Mouse (Mus musculus) ES-E14 (cell line): Measurements from ENCODE around the gene Stpg2. TPM values are rescaled to one million over a fixed set of nuclear protein-coding genes. Genes with fewer than 3 reads are reported as not detected.
"Not testable (repeated sequence)": the region's sequence is repeated elsewhere in the genome, so short reads cannot be mapped to it uniquely, and the experiment has no call there.

Experiments
- DNase-seq: peaks from one replicate; pipeline ENCODE4 v3.0.0-alpha.2; 2013; ENCODE audit warnings: low read depth, low spot score
- H3K27ac ChIP-seq: 2 replicates; pipeline ENCODE4 v1.5.1; 2012; ENCODE audit warnings: low read depth, mild to moderate bottlenecking, low read length, moderate library complexity, mixed read lengths; ENCODE audit not compliant: poor library complexity, insufficient read depth, severe bottlenecking
- H3K36me3 ChIP-seq: 2 replicates; pipeline ENCODE4 v1.6.1; 2012; ENCODE audit warnings: mild to moderate bottlenecking, low read length, moderate library complexity, mixed read lengths; ENCODE audit not compliant: control insufficient read depth, poor library complexity, insufficient read depth, severe bottlenecking
- H3K4me1 ChIP-seq, 2 experiments: fragments of 150-350 bp in 1 of 2; sonication (generic) in 1 of 2; 2 replicates each; pipeline ENCODE4 v1.6.1; 2012; ENCODE audit warnings: low read length in 2 of 2, mild to moderate bottlenecking in 1 of 2, mixed read lengths in 1 of 2; ENCODE audit not compliant: control insufficient read depth in 2 of 2, insufficient read depth in 2 of 2, poor library complexity in 1 of 2
- H3K4me3 ChIP-seq, 2 experiments: fragments of 150-350 bp in 1 of 2; sonication (generic) in 1 of 2; 2 replicates each; pipeline ENCODE4 v1.5.1; 2012; ENCODE audit warnings: low read length in 2 of 2, low read depth in 1 of 2, mild to moderate bottlenecking in 1 of 2, mixed read lengths in 1 of 2; ENCODE audit not compliant: insufficient read depth in 1 of 2, poor library complexity in 1 of 2, severe bottlenecking in 1 of 2
- H3K9ac ChIP-seq: 2 replicates; pipeline ENCODE4 v1.6.1; 2012; ENCODE audit warnings: low read depth, mild to moderate bottlenecking, low read length, mixed read lengths; ENCODE audit not compliant: poor library complexity, insufficient read depth, severe bottlenecking
- H3K9me3 ChIP-seq: fragments of 150-350 bp; sonication (generic); 2 replicates; pipeline ENCODE4 v1.6.1; 2012; ENCODE audit warnings: low read depth, mild to moderate bottlenecking, low read length; ENCODE audit not compliant: control insufficient read depth, insufficient read depth
- CHD2 ChIP-seq: IDR thresholded peaks from 2 replicates; pipeline ENCODE4 v1.6.1; 2014; ENCODE audit warnings: mild to moderate bottlenecking, low read depth, low read length, inconsistent platforms
- HCFC1 ChIP-seq: IDR thresholded peaks from 2 replicates; pipeline ENCODE4 v1.6.1; 2012; ENCODE audit warnings: low read length, inconsistent platforms, borderline replicate concordance; ENCODE audit not compliant: insufficient read depth
- MAFK ChIP-seq: IDR thresholded peaks from 2 replicates; pipeline ENCODE4 v1.6.1; 2014; ENCODE audit warnings: mild to moderate bottlenecking, low read depth, low read length, inconsistent platforms; ENCODE audit not compliant: insufficient read depth
- ZC3H11A ChIP-seq: IDR thresholded peaks from 2 replicates; pipeline ENCODE4 v1.6.1; 2012; ENCODE audit warnings: low read depth, mild to moderate bottlenecking, inconsistent platforms, low read length, borderline replicate concordance
- ZNF384 ChIP-seq: IDR thresholded peaks from 2 replicates; pipeline ENCODE4 v1.6.1; 2012; ENCODE audit warnings: low read depth, low read length, inconsistent platforms
- in situ Hi-C, 2 experiments: fragments of 600-800 bp; cut with MboI; formaldehyde crosslinking; loops; one replicate each; pipeline ENCODE4 v1.15.1; 2025; ENCODE audit warnings: low sequenced_read_pairs in 2 of 2, inconsistent platforms in 1 of 2; ENCODE audit not compliant: unreplicated experiment in 2 of 2
- total RNA-seq: library from RNA; depleted of rRNA; stranded (reverse); fragments of 300-350 nt; gene quantifications from 2 replicates; pipeline ENCODE4 v1.2.3, GENCODE M21; 2012

Gene Stpg2
- total RNA-seq, 1 experiment = not detected

DNA sequence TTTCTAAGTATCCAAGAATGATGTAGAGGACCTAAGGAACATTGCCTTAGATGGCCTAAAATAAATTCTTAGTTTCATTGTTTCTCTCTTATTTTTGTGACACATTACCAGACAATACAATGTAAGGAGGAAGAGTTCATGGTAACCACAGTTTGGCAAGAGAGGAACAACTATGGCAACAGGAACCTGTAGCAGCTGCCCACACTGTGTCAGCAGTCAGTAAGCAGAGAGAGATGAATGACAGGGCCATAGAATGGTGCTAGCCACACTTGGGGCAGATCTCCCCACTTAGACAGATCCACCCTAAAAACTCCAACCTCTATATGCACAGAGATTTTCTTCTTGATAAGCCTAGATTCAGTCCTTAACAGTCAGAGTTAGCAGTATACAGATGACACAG, 456.7 kb downstream of the Stpg2 start:
- Histone ChIP-seq H3K27ac (no peak overlapping the region), H3K9ac (no peak overlapping the region), H3K4me1 (no peaks in the 10 kb centered on the region), H3K36me3 (no peaks in the 10 kb centered on the region), H3K4me3 (no peak overlapping the region), H3K9me3 (no peaks in the 10 kb centered on the region)
- no peak for DNase-seq
- in situ Hi-C loops = no loop called here
- TF ChIP-seq ZNF384 (no peak), HCFC1 (no peak), MAFK (no peak), CHD2 (no peak), ZC3H11A (no peak)

DNA sequence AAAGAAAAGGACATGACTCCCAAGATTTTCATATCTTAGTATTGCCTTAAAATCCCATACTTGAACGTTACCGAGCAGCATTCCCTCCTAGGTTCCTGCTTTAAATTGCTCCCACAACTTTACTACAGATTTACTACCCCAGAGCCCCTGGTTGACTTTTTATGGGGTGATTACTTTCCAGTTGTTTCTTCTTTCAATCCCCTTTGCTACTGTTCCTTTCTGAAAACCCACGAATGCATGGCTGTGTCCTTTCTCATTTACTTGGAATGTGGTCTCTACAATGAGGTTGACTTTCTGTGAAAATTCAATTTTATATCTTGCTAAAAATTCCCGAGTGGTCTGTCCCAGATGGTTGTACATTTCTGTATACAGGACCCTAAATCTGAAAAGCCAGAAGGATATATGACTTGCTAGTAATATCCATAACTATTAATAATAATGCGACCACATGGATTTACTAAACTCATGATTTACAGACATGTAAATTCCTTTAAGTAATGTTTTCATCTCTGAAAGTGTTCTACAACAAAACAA, 458.3 kb downstream of the Stpg2 start:
- Histone ChIP-seq H3K9me3 (no peaks in the 10 kb centered on the region), H3K36me3 (no peaks in the 10 kb centered on the region), H3K4me1 (no peaks in the 10 kb centered on the region), H3K9ac (no peak overlapping the region), H3K4me3 (no peak overlapping the region), H3K27ac (no peak overlapping the region)
- TF ChIP-seq CHD2 = no peak
- TF ChIP-seq HCFC1 = no peak
- no peak for TF ChIP-seq ZC3H11A
- in situ Hi-C loops = no loop called here
- no peak for DNase-seq

DNA sequence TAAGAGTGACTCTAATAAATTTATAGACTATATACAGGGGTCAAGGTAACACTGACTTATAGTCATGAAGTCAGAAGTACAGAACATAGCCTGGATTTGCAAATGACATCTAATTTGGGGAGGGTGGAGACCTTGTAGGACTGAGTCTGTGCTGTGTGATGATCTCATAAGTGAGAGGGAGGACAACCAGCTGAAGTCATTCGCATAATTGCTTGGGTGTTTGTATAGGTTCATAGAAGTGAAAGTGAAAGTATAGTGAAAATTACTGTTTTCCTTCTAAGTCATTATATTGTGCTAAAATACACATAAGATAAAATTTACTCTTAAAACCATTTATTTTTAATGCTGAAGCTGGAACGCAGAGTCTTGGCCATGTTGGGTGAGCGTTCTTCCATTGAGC, 459.6 kb downstream of the Stpg2 start:
- no peaks in the 10 kb centered on the region for H3K4me1 ChIP-seq
- no peak overlapping the region for H3K4me3 ChIP-seq
- no peaks in the 10 kb centered on the region for H3K36me3 ChIP-seq
- no peak overlapping the region for H3K9ac ChIP-seq
- no peak for TF ChIP-seq MAFK
- no peak for TF ChIP-seq CHD2
- no peak for TF ChIP-seq HCFC1
- no peak overlapping the region for H3K27ac ChIP-seq
- DNase-seq = no peak
- in situ Hi-C loops = no loop called here
- H3K9me3 ChIP-seq = no peaks in the 10 kb centered on the region

DNA sequence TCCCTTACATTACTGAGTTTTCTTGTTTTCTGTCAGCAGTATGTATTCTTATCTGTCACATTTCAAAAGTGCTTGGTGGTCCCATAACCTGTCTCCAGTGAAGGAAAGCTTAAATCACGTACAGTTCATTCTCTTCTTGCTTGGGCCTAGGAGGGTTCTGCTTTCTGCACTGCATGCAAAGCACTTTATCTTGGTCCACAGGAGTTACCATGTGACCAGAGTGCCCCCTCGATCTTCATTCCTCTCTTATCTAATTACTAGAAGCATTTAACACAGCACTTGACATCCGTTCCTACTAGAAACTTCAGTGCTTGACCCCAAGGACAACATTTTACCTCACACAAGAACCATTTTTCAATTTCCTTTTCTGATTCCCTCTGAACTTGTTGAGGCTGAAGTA, 470.7 kb downstream of the Stpg2 start:
- no peak overlapping the region for H3K4me3 ChIP-seq
- no peak overlapping the region for H3K9ac ChIP-seq
- in situ Hi-C loops = no loop called here
- no peak for TF ChIP-seq MAFK
- no peak for TF ChIP-seq ZC3H11A
- TF ChIP-seq ZNF384 = no peak
- no peak for TF ChIP-seq HCFC1
- TF ChIP-seq CHD2 = no peak
- no peak overlapping the region for H3K27ac ChIP-seq
- no peaks in the 10 kb centered on the region for H3K9me3 ChIP-seq
- H3K4me1 ChIP-seq = no peaks in the 10 kb centered on the region
- no peak for DNase-seq
- H3K36me3 ChIP-seq = no peaks in the 10 kb centered on the region

DNA sequence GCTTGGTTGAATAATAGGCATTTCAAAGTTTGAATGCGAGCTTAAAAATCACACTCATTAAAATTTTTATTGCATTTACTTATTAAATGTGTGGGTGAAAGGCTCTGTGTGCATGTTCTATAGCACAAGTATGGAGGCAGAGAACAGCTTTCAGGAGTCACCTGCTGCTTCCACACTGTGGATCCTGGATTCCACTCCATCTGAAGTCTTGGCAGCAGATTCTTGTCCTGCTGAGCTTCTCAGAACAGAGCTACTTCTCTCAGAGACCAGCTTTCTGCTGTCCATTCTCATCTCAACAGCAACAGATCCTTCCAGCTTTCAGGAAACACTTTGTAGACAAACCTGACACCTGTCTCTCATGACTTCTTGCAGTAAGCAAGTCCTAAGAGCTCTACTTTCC, 471.2 kb downstream of the Stpg2 start:
- Histone ChIP-seq H3K9ac (no peak overlapping the region), H3K4me1 (no peaks in the 10 kb centered on the region), H3K36me3 (no peaks in the 10 kb centered on the region), H3K4me3 (no peak overlapping the region), H3K27ac (no peak overlapping the region), H3K9me3 (no peaks in the 10 kb centered on the region)
- no peak for DNase-seq
- no peak for TF ChIP-seq CHD2
- no peak for TF ChIP-seq HCFC1
- no peak for TF ChIP-seq ZNF384
- no peak for TF ChIP-seq ZC3H11A
- no peak for TF ChIP-seq MAFK
- in situ Hi-C loops = no loop called here

DNA sequence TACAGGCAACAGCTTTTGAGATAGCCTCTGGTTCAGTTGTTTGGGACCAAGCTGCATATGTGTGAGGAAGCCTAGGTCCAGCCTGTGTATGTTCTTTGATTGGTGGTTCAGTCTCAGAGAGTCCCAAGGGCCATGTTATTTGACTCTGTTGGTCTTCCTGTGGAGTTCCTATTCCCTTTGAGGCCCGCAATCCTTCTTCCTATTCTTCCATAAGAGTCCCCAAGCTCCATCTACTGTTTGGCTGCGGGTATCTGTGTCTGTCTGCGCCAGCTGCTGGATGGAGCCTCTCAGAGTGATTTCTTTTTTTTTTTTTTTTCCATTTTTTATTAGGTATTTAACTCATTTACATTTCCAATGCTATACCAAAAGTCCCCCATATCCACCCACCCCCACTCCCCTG, 498.7 kb downstream of the Stpg2 start:
- in situ Hi-C loops, H3K4me1 ChIP-seq, H3K9ac ChIP-seq: not testable (repeated sequence)

DNA sequence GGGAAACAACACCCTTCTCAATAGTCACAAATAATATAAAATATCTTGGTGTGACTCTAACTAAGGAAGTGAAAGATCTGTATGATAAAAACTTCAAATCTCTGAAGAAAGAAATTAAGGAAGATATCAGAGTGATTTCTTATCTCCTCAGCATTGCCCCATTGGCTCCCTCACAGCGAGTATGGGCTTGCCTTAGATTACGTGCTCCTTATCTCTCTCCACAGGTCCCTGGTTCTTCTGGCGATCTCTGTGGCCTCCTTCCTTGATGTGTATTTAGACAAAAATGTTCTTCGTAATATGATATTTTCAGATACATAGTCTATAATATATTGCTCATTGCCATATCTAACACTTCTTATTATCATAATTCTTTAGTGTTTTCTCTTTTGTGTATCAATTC, 501.9 kb downstream of the Stpg2 start:
- H3K4me3 ChIP-seq, H3K27ac ChIP-seq, H3K9ac ChIP-seq, H3K4me1 ChIP-seq, H3K36me3 ChIP-seq, DNase-seq, H3K9me3 ChIP-seq, in situ Hi-C loops: not testable (repeated sequence)

More for the DNA sequence above, 498.7 kb downstream of the Stpg2 start:
- H3K4me3 ChIP-seq, H3K27ac ChIP-seq, H3K9me3 ChIP-seq, H3K36me3 ChIP-seq, DNase-seq: not testable (repeated sequence)
